16 mouse cellular contexts compared by ENCODE assay signal in genomic region chr5:52138134-52138533, GRCm38 (mm10). TPM values are rescaled to one million over a fixed set of nuclear protein-coding genes. Genes with fewer than 3 reads are reported as not detected.
DNase-seq lines count a peak whose midpoint lies in the region; ATAC-seq lines count a peak whose summit lies in the region.
"Had no signal": no experiment of that assay in that cellular context is flagged by ENCODE, and none has a peak within 500 bp of the region (broad histone marks: within the 10 kb centered on the region; RNA-seq: fewer than 3 reads in every experiment).

No protein-coding gene starts in this region.

- no peak for ATAC-seq in embryonic facial prominence, embryonic 15.5 days (ENCODE audit: insufficient number of reproducible peaks, low FRiP score, low TSS enrichment, low read depth)
- ATAC-seq in megakaryocyte progenitor cell, adult 5-6 weeks (replicated peaks; ENCODE audit: poor library complexity), result peak; percentile 64
- no peak for ATAC-seq in midbrain, embryonic 13.5 days

- no peaks in the 10 kb centered on the region for H3K9me3 ChIP-seq in embryonic facial prominence, embryonic 15.5 days (replicated peaks)
- no peaks in the 10 kb centered on the region for H3K9me3 ChIP-seq in midbrain, embryonic 13.5 days
- H3K9me3 ChIP-seq: heart, embryonic 12.5 days; hindbrain, embryonic 13.5 days; midbrain, embryonic 15.5 days had no signal

- H3K4me2 ChIP-seq in embryonic facial prominence, embryonic 15.5 days (replicated peaks), result no peak overlapping the region
- H3K4me2 ChIP-seq in midbrain, embryonic 13.5 days (replicated peaks), result no peak overlapping the region
- H3K4me2 ChIP-seq: heart, embryonic 12.5 days; hindbrain, embryonic 13.5 days; midbrain, embryonic 15.5 days had no signal

- H3K4me1 ChIP-seq in embryonic facial prominence, embryonic 15.5 days, result no peaks in the 10 kb centered on the region
- no peaks in the 10 kb centered on the region for H3K4me1 ChIP-seq in midbrain, embryonic 13.5 days (replicated peaks)
- H3K4me1 ChIP-seq: heart, embryonic 12.5 days; midbrain, embryonic 15.5 days had no signal

- no peak overlapping the region for H3K4me3 ChIP-seq in embryonic facial prominence, embryonic 15.5 days (replicated peaks)
- H3K4me3 ChIP-seq in midbrain, embryonic 13.5 days (replicated peaks), result no peak overlapping the region
- H3K4me3 ChIP-seq: gastrocnemius, adult 2 months; heart, embryonic 12.5 days; hindbrain, embryonic 13.5 days; midbrain, embryonic 15.5 days had no signal

- peaks cover 12% of the 10 kb centered on the region; the same call in 1 of the 2 replicates for H3K36me3 ChIP-seq in embryonic facial prominence, embryonic 15.5 days
- H3K36me3 ChIP-seq in midbrain, embryonic 13.5 days, result peaks cover 36% of the 10 kb centered on the region
- H3K36me3 ChIP-seq: midbrain, embryonic 15.5 days had no signal

- peak overlapping the region; percentile 22; the same call in 1 of the 2 replicates for H3K27ac ChIP-seq in embryonic facial prominence, embryonic 15.5 days (replicated peaks)
- H3K27ac ChIP-seq in midbrain, embryonic 13.5 days, result no peak overlapping the region
- H3K27ac ChIP-seq: gastrocnemius, adult 2 months; hindbrain, embryonic 13.5 days; midbrain, embryonic 15.5 days had no signal

- no peaks in the 10 kb centered on the region for H3K27me3 ChIP-seq in embryonic facial prominence, embryonic 15.5 days
- no peaks in the 10 kb centered on the region for H3K27me3 ChIP-seq in midbrain, embryonic 13.5 days
- H3K27me3 ChIP-seq: heart, embryonic 12.5 days; hindbrain, embryonic 13.5 days; midbrain, embryonic 15.5 days had no signal

- 74% methylated on average over 11 of the region's 11 CpGs for WGBS in embryonic facial prominence, embryonic 15.5 days
- WGBS in midbrain, embryonic 13.5 days, result 95% methylated on average over 11 of the region's 11 CpGs

- no peak overlapping the region for H3K9ac ChIP-seq in embryonic facial prominence, embryonic 15.5 days
- H3K9ac ChIP-seq in midbrain, embryonic 13.5 days (replicated peaks), result no peak overlapping the region
- H3K9ac ChIP-seq: heart, embryonic 12.5 days; hindbrain, embryonic 13.5 days; midbrain, embryonic 15.5 days had no signal

- peak; percentile 57 for DNase-seq in urinary bladder, postnatal 14 days (ENCODE audit: low spot score)
- DNase-seq in urinary bladder, postnatal 10 days (ENCODE audit: low spot score), result no peak
- DNase-seq in spleen, postnatal 14 days (ENCODE audit: low spot score in 2 of 2), result no peak
- no peak for DNase-seq in cerebellum, postnatal 14 days
- DNase-seq: adrenal gland, postnatal 14 days; cerebellum, adult 11-12 months; gastrocnemius, adult 2 months; lung, adult 18-20 months; right cerebral cortex, postnatal 4 days; thymus, postnatal 36 days had no signal

RNA-seq across cellular contexts. Expression of gene Dhx15, which starts 52.2 kb away (rescaled TPM):
- 141 TPM in 2 replicates for polyA plus RNA-seq in embryonic facial prominence, embryonic 15.5 days (2015; fragmentation: Nextera tagmentation; extraction: Ambion mirVana)
- 305 and 320 TPM in 2 replicates for total RNA-seq in megakaryocyte progenitor cell, adult 5-6 weeks (2015)
- 315 and 364 TPM in 2 replicates for total RNA-seq in megakaryocyte progenitor cell, adult 5-6 weeks (2017)
- polyA plus RNA-seq in midbrain, embryonic 13.5 days (2015; fragmentation: Nextera tagmentation; extraction: Ambion mirVana), result 164 and 169 TPM in 2 replicates
